Mouse (Mus musculus) lung, embryonic 16.5 days (tissue): ENCODE results near the gene Thpo. TPM values are rescaled to one million over a fixed set of nuclear protein-coding genes. Genes with fewer than 3 reads are reported as not detected.
A peak's percentile ranks its signal among the peaks of the same experiment; 100 is the strongest.

Source experiments
- ATAC-seq: fragments of 200-750 bp; cut with Nextera tagmentation; 2 replicates; pipeline ENCODE4 v1.8.0; 2017; ENCODE audit warnings: low read depth, mild to moderate bottlenecking, moderate library complexity
- H3K27ac ChIP-seq: fragments of 300-500 bp; sonication (generic); 2 replicates; pipeline ENCODE4 v1.5.1; 2014; ENCODE audit warnings: mild to moderate bottlenecking, control low read depth, low read length
- H3K27me3 ChIP-seq: fragments of 300-500 bp; sonication (generic); 2 replicates; pipeline ENCODE4 v1.6.1; 2014; ENCODE audit warnings: low read depth, low read length, mixed read lengths; ENCODE audit not compliant: control insufficient read depth, insufficient read depth
- H3K36me3 ChIP-seq: fragments of 300-500 bp; sonication (generic); 2 replicates; pipeline ENCODE4 v1.6.1; 2014; ENCODE audit warnings: low read length; ENCODE audit not compliant: control insufficient read depth, insufficient read depth
- H3K4me1 ChIP-seq: fragments of 300-500 bp; sonication (generic); replicated peaks from 2 replicates; pipeline ENCODE4 v1.6.1; 2014; ENCODE audit warnings: low read length, mixed read lengths; ENCODE audit not compliant: control insufficient read depth, insufficient read depth
- H3K4me2 ChIP-seq: fragments of 300-500 bp; sonication (generic); 2 replicates; pipeline ENCODE4 v1.6.1; 2014; ENCODE audit warnings: low read depth, low read length, control low read depth
- H3K4me3 ChIP-seq: fragments of 300-500 bp; sonication (generic); 2 replicates; pipeline ENCODE4 v1.5.1; 2014; ENCODE audit warnings: mild to moderate bottlenecking, low read length, control low read depth
- H3K9ac ChIP-seq: fragments of 300-500 bp; sonication (generic); 2 replicates; pipeline ENCODE4 v1.6.1; 2014; ENCODE audit warnings: low read length, control low read depth
- H3K9me3 ChIP-seq: fragments of 300-500 bp; sonication (generic); 2 replicates; pipeline ENCODE4 v1.6.1; 2016; ENCODE audit warnings: low read length; ENCODE audit not compliant: control insufficient read depth
- WGBS: fragments of 180-500 bp; shearing (Covaris S2); extraction: QIAGEN DNeasy Blood & Tissue Kit; methylation state at CpG from one replicate; pipeline ENCODE4 v1.1.7; 2014; 5-methylcytosine and 5-hydroxymethylcytosine counted together
- polyA plus RNA-seq: library from polyadenylated mRNA; unstranded; fragments of >200 nt; fragmentation: Nextera tagmentation; extraction: Ambion mirVana; gene quantifications from 2 replicates; pipeline ENCODE4 v1.2.1, GENCODE M21; 2015

Thpo gene
- polyA plus RNA-seq, 1 experiment from 2014 or later = 0.99 TPM

DNA sequence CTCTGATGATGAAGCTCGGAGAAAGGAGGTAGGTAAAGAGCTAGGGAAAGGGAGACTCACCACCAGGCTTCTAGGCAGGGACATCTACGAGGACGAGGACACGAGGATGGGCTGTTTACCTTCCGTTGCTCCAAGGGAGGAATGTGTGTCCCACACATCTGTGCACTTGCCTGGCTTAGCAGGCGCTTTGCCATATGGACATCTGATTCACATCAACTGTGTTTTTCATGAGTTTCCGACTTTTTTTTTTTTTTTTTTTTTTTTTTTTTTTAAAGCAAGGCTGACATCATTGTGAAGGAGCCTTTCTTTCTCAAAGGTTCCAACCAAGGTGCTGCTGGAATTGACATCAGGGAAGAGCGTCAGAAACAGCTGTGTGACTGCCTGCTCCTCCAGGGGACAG is 16.2 kb upstream of the Thpo start:
- no peaks in the 10 kb centered on the region for H3K36me3 ChIP-seq
- H3K4me2 ChIP-seq = no peak overlapping the region
- ATAC-seq = no peak
- no peak overlapping the region for H3K4me3 ChIP-seq
- peaks cover 3% of the 10 kb centered on the region; the same call in 1 of the 2 replicates for H3K4me1 ChIP-seq
- H3K27ac ChIP-seq = no peak overlapping the region
- whole genome bisulfite sequencing = 34% methylated on average over 8 of the region's 8 CpGs
- no peak overlapping the region for H3K9ac ChIP-seq
- H3K27me3 ChIP-seq = no peaks in the 10 kb centered on the region; the same call in 1 of the 2 replicates
- no peaks in the 10 kb centered on the region for H3K9me3 ChIP-seq

DNA sequence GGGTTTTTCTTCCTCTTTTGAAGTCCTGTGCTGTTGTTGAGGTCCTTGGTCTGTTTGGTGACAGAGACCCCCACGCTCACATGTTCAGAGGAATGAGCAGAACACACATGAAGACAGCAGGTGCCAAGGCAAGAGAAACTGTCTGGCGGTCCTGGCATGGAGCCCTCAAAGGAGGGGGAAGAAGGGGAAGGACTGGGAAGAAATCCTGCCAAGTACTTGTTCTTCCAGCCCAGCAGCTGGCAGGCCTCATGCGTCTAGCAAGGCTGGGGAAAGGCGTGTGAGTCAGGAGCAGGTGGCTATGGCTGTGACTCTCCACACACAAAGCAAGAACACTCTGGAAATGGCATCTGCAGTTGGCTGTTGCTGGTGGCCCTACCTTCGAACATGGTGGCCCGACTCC is 12.3 kb upstream of the Thpo start:
- no peak overlapping the region for H3K4me3 ChIP-seq
- H3K9me3 ChIP-seq = no peaks in the 10 kb centered on the region
- H3K36me3 ChIP-seq = no peaks in the 10 kb centered on the region
- WGBS = 39% methylated on average over 6 of the region's 6 CpGs
- H3K4me2 ChIP-seq = no peak overlapping the region
- peaks cover 3% of the 10 kb centered on the region; the same call in 1 of the 2 replicates for H3K4me1 ChIP-seq
- H3K27ac ChIP-seq = no peak overlapping the region
- peak; percentile 84 for ATAC-seq
- no peaks in the 10 kb centered on the region; the same call in 1 of the 2 replicates for H3K27me3 ChIP-seq
- H3K9ac ChIP-seq = no peak overlapping the region

DNA sequence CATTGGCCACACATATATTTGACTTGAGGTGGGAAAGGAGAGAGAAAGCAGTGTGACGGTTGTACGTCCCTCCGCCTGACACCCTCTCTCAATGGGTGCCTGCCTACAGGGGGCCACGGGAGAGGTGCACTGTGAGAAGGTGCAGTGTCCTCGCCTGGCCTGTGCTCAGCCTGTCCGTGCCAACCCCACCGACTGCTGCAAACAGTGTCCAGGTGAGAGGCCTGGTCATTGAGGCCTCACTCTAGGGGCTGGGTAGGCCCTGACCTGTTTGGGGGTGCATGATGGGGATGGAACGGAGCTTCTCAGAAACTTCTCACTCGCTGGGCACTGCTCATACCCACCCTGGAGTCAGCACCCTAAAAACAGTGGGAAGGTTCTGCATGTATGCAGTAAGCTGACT is 5.5 kb upstream of the Thpo start:
- Histone ChIP-seq H3K4me2 (no peak overlapping the region), H3K4me3 (no peak overlapping the region), H3K9ac (no peak overlapping the region), H3K9me3 (no peaks in the 10 kb centered on the region), H3K4me1 (no peaks in the 10 kb centered on the region), H3K36me3 (no peaks in the 10 kb centered on the region), H3K27ac (no peak overlapping the region), H3K27me3 (peaks cover 10% of the 10 kb centered on the region)
- WGBS = 83% methylated on average over 9 of the region's 9 CpGs
- ATAC-seq = no peak

DNA sequence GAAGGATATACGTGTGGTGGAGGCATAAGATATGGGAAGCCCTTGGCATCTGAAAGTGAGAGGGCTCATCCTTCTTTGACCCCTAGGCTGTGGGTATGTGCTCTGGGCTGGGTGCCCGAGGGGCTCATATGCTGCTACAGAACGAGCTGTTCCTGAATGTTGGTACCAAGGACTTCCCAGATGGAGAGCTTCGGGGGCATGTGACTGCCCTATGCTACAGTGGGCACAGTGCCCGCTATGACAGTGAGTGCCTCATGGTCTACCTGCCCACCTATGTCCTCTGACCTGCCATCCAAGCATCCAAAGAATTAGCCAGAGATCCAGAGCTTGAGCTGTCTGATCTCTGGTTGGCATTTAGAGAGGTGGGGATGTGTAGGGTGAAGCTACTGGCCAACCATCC is 2.5 kb upstream of the Thpo start:
- Histone ChIP-seq H3K9ac (no peak overlapping the region), H3K36me3 (no peaks in the 10 kb centered on the region), H3K9me3 (no peaks in the 10 kb centered on the region), H3K27ac (no peak overlapping the region), H3K4me1 (peaks cover 11% of the 10 kb centered on the region), H3K4me3 (no peak overlapping the region), H3K4me2 (no peak overlapping the region), H3K27me3 (peaks cover 24% of the 10 kb centered on the region)
- ATAC-seq = no peak
- WGBS = 74% methylated on average over 5 of the region's 5 CpGs

DNA sequence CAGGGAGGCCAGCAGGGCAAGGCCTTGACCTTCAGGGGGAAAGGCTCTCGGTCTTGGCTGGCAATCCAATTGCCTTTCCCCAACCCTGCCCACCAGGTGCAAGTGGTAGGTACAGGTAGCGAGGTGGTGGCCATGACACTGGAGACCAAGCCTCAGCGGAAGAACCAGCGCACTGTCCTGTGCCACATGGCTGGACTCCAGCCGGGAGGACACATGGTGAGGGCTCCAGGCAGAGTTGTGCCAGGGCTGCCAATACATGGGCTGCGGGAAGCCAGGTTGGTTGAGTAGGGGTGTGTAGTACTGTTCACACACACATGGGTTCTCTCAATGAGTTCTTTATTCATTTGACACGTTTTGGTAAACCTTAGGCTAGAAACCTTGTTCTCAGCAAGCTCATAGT is 1.9 kb upstream of the Thpo start:
- no peak overlapping the region for H3K27ac ChIP-seq
- H3K4me3 ChIP-seq = no peak overlapping the region
- H3K9ac ChIP-seq = no peak overlapping the region
- peaks cover 24% of the 10 kb centered on the region for H3K27me3 ChIP-seq
- ATAC-seq = no peak
- no peak overlapping the region for H3K4me2 ChIP-seq
- no peaks in the 10 kb centered on the region for H3K36me3 ChIP-seq
- H3K4me1 ChIP-seq = peaks cover 11% of the 10 kb centered on the region
- WGBS = 86% methylated on average over 7 of the region's 7 CpGs
- no peaks in the 10 kb centered on the region for H3K9me3 ChIP-seq

DNA sequence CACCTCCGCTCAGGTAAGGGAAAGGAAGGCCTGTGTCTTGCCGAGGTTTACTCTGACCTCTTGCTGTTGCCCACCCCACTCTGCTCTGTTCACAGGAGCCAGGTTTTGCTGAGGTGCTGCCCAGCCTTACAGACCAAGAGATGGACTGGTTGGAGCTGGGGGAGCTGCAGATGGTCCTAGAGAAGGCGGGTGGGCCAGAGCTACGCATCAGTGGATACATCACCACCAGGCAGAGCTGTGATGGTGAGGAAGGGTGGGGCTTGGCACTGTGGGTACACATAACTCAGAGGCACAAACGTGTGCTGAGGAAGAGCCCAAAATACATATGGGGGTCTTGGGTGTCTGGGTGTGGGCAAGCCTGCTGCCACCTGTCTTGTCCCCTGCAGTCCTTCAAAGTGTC is 1.3 kb upstream of the Thpo start:
- Histone ChIP-seq H3K4me2 (no peak overlapping the region), H3K36me3 (no peaks in the 10 kb centered on the region), H3K27me3 (peaks cover 24% of the 10 kb centered on the region), H3K4me3 (no peak overlapping the region), H3K27ac (no peak overlapping the region), H3K4me1 (peaks cover 11% of the 10 kb centered on the region), H3K9ac (no peak overlapping the region), H3K9me3 (no peaks in the 10 kb centered on the region)
- ATAC-seq = no peak
- WGBS = 76% methylated on average over 5 of the region's 5 CpGs

DNA sequence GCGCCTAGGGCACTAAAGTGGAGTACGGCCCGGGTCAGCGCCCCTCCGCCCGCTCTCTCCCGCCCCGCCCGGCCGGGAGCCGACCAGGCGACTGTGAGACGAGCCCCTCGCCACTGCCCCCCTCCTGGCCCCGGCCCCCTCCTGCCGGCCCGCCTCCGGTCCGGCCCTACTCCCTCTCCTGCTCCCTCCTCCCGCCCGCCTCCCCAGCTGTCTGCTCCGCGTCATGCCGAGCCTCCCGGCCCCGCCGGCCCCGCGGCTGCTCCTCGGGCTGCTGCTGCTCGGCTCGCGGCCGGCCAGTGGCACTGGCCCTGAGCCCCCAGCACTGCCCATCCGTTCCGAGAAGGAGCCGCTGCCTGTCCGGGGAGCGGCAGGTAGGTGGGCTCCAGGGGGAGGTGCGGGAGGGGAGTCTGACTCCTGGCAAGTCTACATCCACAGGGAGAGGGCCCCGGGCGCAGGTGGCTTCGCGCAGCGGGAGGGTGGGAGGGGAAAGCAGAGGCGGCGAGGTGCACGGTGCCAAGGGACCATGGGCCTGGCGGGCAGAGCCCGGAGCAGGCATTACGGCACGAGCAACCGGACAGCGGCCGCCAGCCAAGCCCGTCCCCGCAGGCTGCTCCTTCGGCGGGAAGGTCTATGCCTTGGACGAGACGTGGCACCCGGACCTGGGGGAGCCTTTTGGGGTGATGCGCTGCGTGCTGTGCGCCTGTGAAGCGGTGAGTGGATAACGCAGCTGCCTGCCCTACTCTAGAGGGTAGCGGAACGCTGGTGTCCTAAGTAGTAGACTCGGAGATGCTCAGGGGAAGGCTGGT is 1.2 kb downstream of the Thpo start, which contains the start of gene Chrd:
Gene Chrd (plus strand): TSS at position 203 of the 806 bp plus-strand sequence.
- WGBS = under 1% methylated on average over 54 of the region's 70 CpGs
- peak; percentile 91 for ATAC-seq
- peak within 1 kb of the TSS; percentile 11; the same call in 1 of the 2 replicates for H3K27ac ChIP-seq
- peaks cover 11% of the 10 kb centered on the region for H3K4me1 ChIP-seq
- H3K27me3 ChIP-seq = peaks cover 24% of the 10 kb centered on the region
- no peaks in the 10 kb centered on the region for H3K9me3 ChIP-seq
- peak within 1 kb of the TSS; percentile 79 for H3K9ac ChIP-seq
- H3K36me3 ChIP-seq = no peaks in the 10 kb centered on the region
- H3K4me2 ChIP-seq = peak within 1 kb of the TSS; percentile 99
- peak within 1 kb of the TSS; percentile 56 for H3K4me3 ChIP-seq

DNA sequence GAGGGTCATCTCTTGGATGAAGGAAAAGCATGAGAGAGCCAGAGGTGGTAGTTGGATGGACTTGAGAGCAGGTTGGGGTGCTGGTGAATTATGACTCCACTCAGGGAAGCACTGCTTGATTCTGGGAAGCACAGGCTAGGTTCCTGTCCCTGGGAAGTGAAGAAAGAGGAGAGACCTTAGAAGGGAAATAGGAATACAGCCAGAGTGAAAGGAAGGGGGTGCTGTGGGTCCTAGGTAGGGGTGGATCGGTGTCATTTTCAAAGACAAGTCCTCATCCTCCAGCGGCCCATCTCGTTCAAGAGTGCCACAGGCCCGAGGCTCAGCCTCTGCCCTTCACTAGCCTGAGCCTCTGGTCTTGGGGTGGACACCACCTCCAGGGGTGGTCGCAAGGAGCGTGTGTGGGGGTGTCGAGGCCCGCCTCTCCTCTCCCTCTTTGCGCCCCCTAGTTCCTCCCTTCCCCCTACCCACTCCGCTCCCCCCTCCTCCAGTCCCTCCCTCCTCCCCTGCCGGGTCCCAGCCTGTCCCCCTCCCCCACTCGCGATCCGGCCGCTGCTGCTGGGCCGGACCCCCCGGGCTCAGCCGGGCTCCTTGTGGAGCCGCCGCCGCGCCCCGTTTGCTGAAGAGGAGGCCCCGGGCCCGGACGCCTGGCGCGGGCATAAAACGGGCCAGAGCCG is 1.9 kb downstream of the Thpo start:
- H3K4me3 ChIP-seq = peak overlapping the region; percentile 56
- H3K9ac ChIP-seq = peak overlapping the region; percentile 79
- peaks cover 24% of the 10 kb centered on the region for H3K27me3 ChIP-seq
- peaks cover 11% of the 10 kb centered on the region for H3K4me1 ChIP-seq
- WGBS = 1% methylated on average over 21 of the region's 30 CpGs
- peak overlapping the region; percentile 11; the same call in 1 of the 2 replicates for H3K27ac ChIP-seq
- peak overlapping the region; percentile 99 for H3K4me2 ChIP-seq
- peak; percentile 41 for ATAC-seq
- H3K9me3 ChIP-seq = no peaks in the 10 kb centered on the region
- no peaks in the 10 kb centered on the region for H3K36me3 ChIP-seq

DNA sequence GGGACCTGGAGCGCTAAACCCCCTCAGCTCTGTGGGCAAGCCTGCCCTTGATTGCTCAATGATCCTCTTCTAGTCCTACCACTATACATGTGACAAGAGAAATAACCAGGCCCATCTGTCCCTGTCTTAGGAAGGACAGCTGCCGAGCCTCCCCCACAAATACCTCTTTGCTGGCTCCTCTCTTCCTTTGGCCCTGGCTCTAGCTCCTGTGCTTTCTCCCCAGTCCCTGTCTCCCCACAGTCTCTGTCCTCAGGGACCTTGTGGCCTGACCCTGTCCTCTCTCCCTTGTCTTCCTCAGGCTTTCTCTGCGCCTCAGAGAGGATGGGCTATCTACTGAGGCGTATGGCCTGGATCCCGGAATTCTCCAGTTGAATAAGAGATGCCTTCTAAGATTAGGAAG is 2.6 kb downstream of the Thpo start:
- whole genome bisulfite sequencing = 58% methylated on average over 5 of the region's 5 CpGs
- Histone ChIP-seq H3K9me3 (no peaks in the 10 kb centered on the region), H3K36me3 (no peaks in the 10 kb centered on the region), H3K9ac (no peak overlapping the region), H3K4me2 (no peak overlapping the region), H3K4me1 (peaks cover 11% of the 10 kb centered on the region), H3K27me3 (peaks cover 24% of the 10 kb centered on the region), H3K27ac (no peak overlapping the region), H3K4me3 (no peak overlapping the region)
- no peak for ATAC-seq
